ENCODE assay signal across 5 mouse cellular contexts in the genomic region with DNA sequence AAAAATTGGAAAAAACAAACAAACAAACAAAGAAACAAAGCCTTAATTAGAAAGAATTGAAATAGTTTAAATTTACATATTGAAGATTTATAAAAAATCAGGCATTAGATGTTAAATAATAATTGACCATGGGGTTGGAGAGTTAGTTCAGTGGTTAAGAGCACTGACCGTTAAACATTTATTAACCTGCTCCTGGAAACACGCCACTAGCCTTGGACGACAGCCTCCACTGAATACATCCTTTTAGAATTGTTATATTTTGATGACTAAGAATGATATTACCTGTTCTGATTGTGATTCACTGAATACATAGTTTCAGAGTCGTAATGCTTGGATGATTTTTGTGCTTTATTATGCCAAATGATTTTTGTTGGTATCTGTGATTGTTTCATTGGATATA.
A peak's percentile ranks its signal among the peaks of the same experiment; 100 is the strongest.
DNase-seq lines count a peak whose midpoint lies in the region.

No protein-coding gene starts in this region.

- peak; percentile 20 for DNase-seq in kidney, adult 18-20 months
- peak; percentile 26 to 66 for DNase-seq in kidney, adult 8-10 months
- DNase-seq in kidney, postnatal 10 days: peak; percentile 6
- peak; percentile 44 to 71 for DNase-seq in kidney, postnatal 36 days
- peak; percentile 9 for DNase-seq in ovary, postnatal 14 days (ENCODE audit: low spot score)

Comparison
In these comparisons a context has a peak if more than half of its experiments do, and no peak if none do; other contexts are left out.
1. Peak in every context shown above with its lines: DNase-seq.
2. DNase-seq: peak in every context shown above with its lines; median percentile 58 in kidney, postnatal 36 days; 46 in kidney, adult 8-10 months; 20 in kidney, adult 18-20 months; 9 in ovary, postnatal 14 days; 6 in kidney, postnatal 10 days.